In genomic region chr3:156149322-156149721, GRCm38 (mm10) we compare ENCODE assay signal across 22 mouse cellular contexts.
A peak's percentile ranks its signal among the peaks of the same experiment; 100 is the strongest.
DNase-seq lines count a peak whose midpoint lies in the region; ATAC-seq and TF ChIP-seq lines count a peak whose summit lies in the region.
"Had no signal": no experiment of that assay in that cellular context is flagged by ENCODE, and none has a peak within 500 bp of the region (broad histone marks: within the 10 kb centered on the region; RNA-seq: fewer than 3 reads in every experiment).

No protein-coding gene starts in this region.

- WGBS in hindbrain, embryonic 12.5 days: 74% methylated on average over 3 of the region's 3 CpGs
- 75% methylated on average over 3 of the region's 3 CpGs for WGBS in hindbrain, embryonic 10.5 days
- WGBS in forebrain, embryonic 13.5 days: 69% methylated on average over 3 of the region's 3 CpGs
- 57% methylated on average over 3 of the region's 3 CpGs for WGBS in forebrain, postnatal 0 days

- H3K4me2 ChIP-seq in hindbrain, embryonic 12.5 days (replicated peaks): no peak overlapping the region
- H3K4me2 ChIP-seq in forebrain, embryonic 13.5 days: no peak overlapping the region
- no peak overlapping the region for H3K4me2 ChIP-seq in forebrain, postnatal 0 days (ENCODE audit: low read depth)
- H3K4me2 ChIP-seq: embryonic facial prominence, embryonic 15.5 days; hindbrain, embryonic 15.5 days had no signal

- ATAC-seq in hindbrain, embryonic 12.5 days (ENCODE audit: low FRiP score): peak; percentile 68; the same call in 1 of the 2 replicates
- peak; percentile 93 for ATAC-seq in forebrain, embryonic 13.5 days
- ATAC-seq in forebrain, postnatal 0 days: peak; percentile 84
- ATAC-seq: intestine, embryonic 16.5 days had no signal

- no peaks in the 10 kb centered on the region for H3K27me3 ChIP-seq in hindbrain, embryonic 12.5 days
- H3K27me3 ChIP-seq in hindbrain, embryonic 10.5 days (ENCODE audit: insufficient read depth, poor library complexity, severe bottlenecking): no peaks in the 10 kb centered on the region
- no peaks in the 10 kb centered on the region for H3K27me3 ChIP-seq in forebrain, embryonic 13.5 days
- no peaks in the 10 kb centered on the region for H3K27me3 ChIP-seq in forebrain, postnatal 0 days (ENCODE audit: insufficient read depth, low read length)
- H3K27me3 ChIP-seq: embryonic facial prominence, embryonic 15.5 days; hindbrain, embryonic 15.5 days had no signal

- H3K9ac ChIP-seq in hindbrain, embryonic 12.5 days: no peak overlapping the region
- no peak overlapping the region for H3K9ac ChIP-seq in forebrain, embryonic 13.5 days
- H3K9ac ChIP-seq in forebrain, postnatal 0 days: no peak overlapping the region
- H3K9ac ChIP-seq: embryonic facial prominence, embryonic 15.5 days; hindbrain, embryonic 15.5 days had no signal

- no peak for TF ChIP-seq CTCF in forebrain, postnatal 0 days (IDR thresholded peaks at IDR 0.05; ENCODE audit: low read depth)

- no peaks in the 10 kb centered on the region for H3K36me3 ChIP-seq in hindbrain, embryonic 12.5 days
- no peaks in the 10 kb centered on the region for H3K36me3 ChIP-seq in hindbrain, embryonic 10.5 days
- no peaks in the 10 kb centered on the region for H3K36me3 ChIP-seq in forebrain, embryonic 13.5 days (ENCODE audit: poor library complexity, severe bottlenecking)
- H3K36me3 ChIP-seq in forebrain, postnatal 0 days (ENCODE audit: insufficient read depth): no peaks in the 10 kb centered on the region
- H3K36me3 ChIP-seq: embryonic facial prominence, embryonic 15.5 days; heart, embryonic 10.5 days; hindbrain, embryonic 15.5 days had no signal

- no peaks in the 10 kb centered on the region for H3K9me3 ChIP-seq in hindbrain, embryonic 12.5 days (replicated peaks)
- H3K9me3 ChIP-seq in hindbrain, embryonic 10.5 days: no peaks in the 10 kb centered on the region
- no peaks in the 10 kb centered on the region for H3K9me3 ChIP-seq in forebrain, embryonic 13.5 days (replicated peaks)
- no peaks in the 10 kb centered on the region for H3K9me3 ChIP-seq in forebrain, postnatal 0 days (ENCODE audit: low read length)
- H3K9me3 ChIP-seq: embryonic facial prominence, embryonic 15.5 days; heart, embryonic 10.5 days; hindbrain, embryonic 15.5 days had no signal

- no peak for DNase-seq in hindbrain, embryonic 10.5 days (ENCODE audit: low spot score)
- DNase-seq in retina, postnatal 1 day: peak; percentile 2
- DNase-seq in retina, embryonic 14.5 days (ENCODE audit: low spot score): no peak
- DNase-seq in forebrain, postnatal 0 days: peak; percentile 9
- DNase-seq in thymus, postnatal 0 days (ENCODE audit: low spot score): no peak
- no peak for DNase-seq in cerebellum, adult 18-20 months
- DNase-seq: adrenal gland, postnatal 10 days; cerebellum, adult 2 months; cerebellum, postnatal 14 days; embryo, embryonic 11 days; gastrocnemius, adult 2 months; gastrocnemius, postnatal 25 days; heart, adult 11 months; heart, postnatal 10 days; kidney, adult 2 months had no signal

- H3K27ac ChIP-seq in hindbrain, embryonic 12.5 days: no peak overlapping the region
- no peak overlapping the region for H3K27ac ChIP-seq in hindbrain, embryonic 10.5 days
- no peak overlapping the region for H3K27ac ChIP-seq in forebrain, embryonic 13.5 days
- no peak overlapping the region for H3K27ac ChIP-seq in forebrain, postnatal 0 days (ENCODE audit: low read depth, low read length)
- H3K27ac ChIP-seq: embryonic facial prominence, embryonic 15.5 days; gastrocnemius, adult 2 months; heart, embryonic 10.5 days; hindbrain, embryonic 15.5 days had no signal

- H3K4me1 ChIP-seq in hindbrain, embryonic 12.5 days: no peaks in the 10 kb centered on the region
- no peaks in the 10 kb centered on the region for H3K4me1 ChIP-seq in hindbrain, embryonic 10.5 days (replicated peaks)
- H3K4me1 ChIP-seq in forebrain, embryonic 13.5 days: no peaks in the 10 kb centered on the region
- H3K4me1 ChIP-seq in forebrain, postnatal 0 days (ENCODE audit: insufficient read depth): no peaks in the 10 kb centered on the region
- H3K4me1 ChIP-seq: embryonic facial prominence, embryonic 15.5 days; heart, embryonic 10.5 days; hindbrain, embryonic 15.5 days had no signal

- H3K4me3 ChIP-seq in hindbrain, embryonic 12.5 days: no peak overlapping the region
- no peak overlapping the region for H3K4me3 ChIP-seq in hindbrain, embryonic 10.5 days
- no peak overlapping the region for H3K4me3 ChIP-seq in forebrain, embryonic 13.5 days
- H3K4me3 ChIP-seq in forebrain, postnatal 0 days (ENCODE audit: low read depth, low read length): no peak overlapping the region
- H3K4me3 ChIP-seq: embryonic facial prominence, embryonic 15.5 days; erythroblast, embryonic 14.5 days; gastrocnemius, adult 2 months; heart, embryonic 10.5 days; hindbrain, embryonic 15.5 days had no signal

Comparison
In these comparisons a context has a peak if more than half of its experiments do, and no peak if none do; other contexts are left out.
1. DNase-seq: peak in retina, postnatal 1 day (single experiment) and forebrain, postnatal 0 days (single experiment); none in hindbrain, embryonic 10.5 days (single experiment), retina, embryonic 14.5 days (single experiment), thymus, postnatal 0 days (single experiment) and cerebellum, adult 18-20 months (0 of 2).
2. Peak in every context shown above with its lines, with median percentiles within 50 percentile points of each other: ATAC-seq.